Mouse (Mus musculus) urinary bladder, postnatal 25 days (tissue): ENCODE data around the gene Fignl1.
A peak's percentile ranks its signal among the peaks of the same experiment; 100 is the strongest.

Experiments
- DNase-seq: peaks from one replicate; pipeline ENCODE4 v3.0.0; 2022; ENCODE audit warnings: low spot score

Gene Fignl1

DNA sequence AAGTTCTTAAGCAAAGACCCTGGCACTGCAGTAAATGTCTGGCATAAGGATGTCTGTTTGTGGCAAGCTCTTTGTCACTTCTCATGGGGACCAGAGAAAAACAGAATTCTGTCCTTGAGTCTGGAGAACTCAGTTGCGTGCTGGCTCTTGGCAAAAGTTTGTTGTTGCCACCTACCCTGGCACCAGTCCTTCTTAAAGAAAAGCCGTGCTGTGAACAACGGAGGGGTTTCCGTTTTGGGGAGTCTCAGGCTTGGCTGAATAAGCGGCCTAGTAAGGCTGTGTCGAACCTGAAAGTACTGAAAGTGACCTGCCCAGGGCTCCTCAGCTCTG lies 24.0 kb upstream of the Fignl1 start:
- no peak for DNase-seq

DNA sequence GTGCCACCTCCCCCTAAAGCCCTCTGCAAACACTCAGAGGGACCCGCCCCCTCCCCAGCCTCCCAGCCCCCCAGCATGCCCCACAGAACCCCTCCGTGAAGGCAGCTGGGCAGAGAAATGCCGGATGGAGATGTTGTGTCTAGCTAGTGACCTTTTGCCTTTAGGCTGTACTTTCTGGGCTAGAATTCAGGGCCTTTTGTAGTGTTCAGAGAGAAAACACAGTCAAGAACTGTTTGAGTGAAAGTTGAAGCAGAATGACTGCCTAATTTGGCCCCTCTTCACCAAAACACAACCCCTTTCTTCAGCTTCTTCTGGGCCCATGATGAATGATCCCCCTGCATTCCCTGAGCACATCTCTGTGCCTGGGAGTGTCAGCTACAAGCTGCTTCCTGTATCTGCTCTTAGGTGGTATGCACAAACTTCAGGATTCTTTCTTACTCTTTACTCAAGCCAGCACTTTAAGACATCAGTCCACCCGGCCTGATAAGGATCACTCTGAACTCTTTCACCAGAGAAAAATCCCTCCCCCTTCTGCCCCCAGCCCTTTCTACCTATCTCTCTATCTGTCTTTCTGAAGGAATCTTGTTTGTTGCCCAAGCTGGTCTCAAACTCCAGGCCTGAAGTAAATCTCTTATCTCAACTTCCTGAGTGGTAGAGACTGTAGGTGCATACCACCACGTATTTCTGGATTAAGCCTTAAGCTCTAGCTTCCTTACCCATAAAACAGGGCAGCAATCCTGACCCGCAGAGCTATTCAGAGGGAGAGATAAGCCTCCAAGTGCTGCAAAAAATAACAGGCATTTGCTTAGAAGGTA lies 23.4 kb upstream of the Fignl1 start:
- no peak for DNase-seq

DNA sequence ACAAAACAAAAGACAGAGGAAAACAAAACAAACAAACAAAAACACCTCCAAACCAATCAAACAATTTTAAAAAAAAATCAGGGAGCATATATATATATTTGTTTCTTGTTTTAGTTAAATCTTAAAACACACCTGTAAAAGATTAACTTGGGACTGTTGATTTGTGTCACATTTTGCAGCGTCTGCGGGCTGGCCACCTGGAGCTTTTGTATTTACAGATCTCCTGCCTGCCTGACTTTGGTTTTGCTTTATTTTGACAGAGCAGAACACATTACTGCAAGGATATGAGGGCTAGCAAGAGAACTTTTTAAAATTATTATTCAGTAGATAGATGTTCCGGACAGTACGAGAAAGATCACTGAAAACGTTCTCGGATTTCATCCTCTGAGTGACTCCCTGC lies 22.8 kb upstream of the Fignl1 start:
- no peak for DNase-seq

DNA sequence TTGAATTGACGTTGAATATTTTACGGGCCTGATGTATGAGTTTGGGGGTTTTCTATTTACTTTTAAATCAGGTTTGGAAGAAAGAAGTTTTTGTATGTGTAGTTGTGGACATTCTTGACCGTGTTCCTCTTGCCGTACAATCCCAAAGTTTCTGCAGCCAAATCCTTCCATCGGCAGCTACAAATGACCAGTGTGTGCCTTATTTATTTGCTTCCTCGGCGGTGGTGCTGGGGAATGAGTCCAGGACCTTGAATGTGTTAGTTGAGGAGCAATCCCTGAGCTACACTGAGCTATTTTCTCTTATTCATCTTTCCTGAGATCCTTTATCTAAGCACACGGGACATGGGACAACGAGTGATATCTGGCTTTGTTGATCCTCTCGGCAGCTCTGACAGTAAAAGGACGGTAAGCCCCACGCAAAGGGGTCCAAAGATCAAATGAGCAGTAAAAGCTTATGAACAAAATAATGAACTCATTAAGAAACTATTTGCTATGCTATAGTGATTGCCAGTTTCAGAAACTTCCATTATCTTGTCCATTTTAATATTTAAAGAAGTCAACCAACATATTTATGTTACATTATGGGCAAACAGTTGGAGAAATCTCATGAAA lies 22.2 kb upstream of the Fignl1 start:
- no peak for DNase-seq

DNA sequence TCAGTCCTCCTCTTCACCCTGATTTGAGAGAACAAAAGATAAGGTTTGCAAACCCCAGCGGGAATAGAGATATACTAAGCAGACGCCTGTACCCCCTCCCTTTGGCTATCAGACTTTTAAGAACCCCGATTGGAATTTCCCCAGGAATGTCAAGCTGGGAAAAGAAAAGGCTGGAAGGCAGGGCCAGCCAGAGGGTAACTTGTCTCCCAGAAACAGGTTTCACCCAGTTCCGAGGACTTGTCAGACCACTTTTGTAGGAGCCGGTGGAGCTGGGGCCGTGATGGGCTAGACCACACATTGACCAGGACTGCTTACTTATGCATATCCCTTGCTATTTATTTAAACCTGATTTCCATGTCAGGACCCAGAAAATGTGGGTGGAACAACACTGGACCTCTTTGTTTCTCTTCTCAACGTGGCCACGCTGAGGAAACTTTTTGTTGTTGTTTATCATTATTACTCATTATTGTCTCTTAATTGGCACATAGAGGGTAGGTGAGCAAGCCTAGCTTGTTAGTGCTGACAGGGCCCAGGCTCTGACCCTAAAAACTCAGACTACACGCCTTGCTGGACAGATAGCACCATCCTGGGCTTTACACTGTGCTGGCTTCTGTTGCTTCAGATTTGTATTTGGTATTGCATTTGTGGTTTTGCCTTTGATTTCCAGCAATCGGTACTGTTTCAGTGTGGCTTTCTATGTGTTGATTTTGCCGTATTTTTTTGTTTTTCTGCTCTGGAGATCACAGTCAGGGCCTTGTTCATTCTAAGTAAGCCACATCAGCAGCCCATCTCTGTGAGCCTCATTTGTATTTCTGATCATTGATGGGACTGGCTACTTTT lies 20.6 kb upstream of the Fignl1 start:
- DNase-seq: no peak

DNA sequence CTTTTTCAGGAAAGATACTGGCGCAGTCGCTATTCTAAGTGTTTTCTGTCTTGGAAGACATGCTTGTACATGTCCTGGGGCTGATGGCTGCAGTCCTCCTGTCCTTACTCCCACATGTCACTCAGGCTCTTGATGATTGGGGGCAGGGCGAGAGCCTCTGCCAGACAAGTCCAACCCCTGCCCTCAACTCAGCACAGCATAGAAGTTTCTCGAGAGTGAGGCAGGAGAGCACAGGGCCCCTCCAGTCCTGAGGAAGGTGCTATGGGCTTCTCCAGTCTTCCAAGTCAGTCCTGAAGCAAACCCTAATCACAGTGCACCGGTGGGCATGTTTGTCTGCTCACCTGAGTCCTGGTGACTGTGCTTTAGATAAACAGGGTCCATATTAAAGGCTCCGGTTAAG lies 20.0 kb upstream of the Fignl1 start:
- DNase-seq: no peak

DNA sequence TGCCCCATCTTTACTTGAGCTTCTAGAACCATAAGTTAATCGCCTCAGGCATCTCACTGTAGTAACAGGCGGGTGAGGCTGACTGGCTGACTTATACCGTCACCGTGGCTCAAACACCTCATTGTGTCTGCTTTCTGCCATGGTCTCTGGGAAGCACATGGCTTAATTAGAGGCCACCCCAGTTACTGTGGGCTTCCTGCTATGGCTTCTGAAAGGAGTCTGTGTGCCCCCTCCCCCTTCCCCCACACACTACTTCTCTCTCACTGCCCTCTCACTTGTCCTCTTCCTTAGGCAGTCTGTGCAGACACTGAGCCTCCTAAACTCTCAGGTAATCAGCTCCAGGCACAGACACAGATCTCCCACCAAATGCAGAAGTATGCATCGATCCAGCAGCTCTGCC lies 19.5 kb upstream of the Fignl1 start:
- DNase-seq: no peak

DNA sequence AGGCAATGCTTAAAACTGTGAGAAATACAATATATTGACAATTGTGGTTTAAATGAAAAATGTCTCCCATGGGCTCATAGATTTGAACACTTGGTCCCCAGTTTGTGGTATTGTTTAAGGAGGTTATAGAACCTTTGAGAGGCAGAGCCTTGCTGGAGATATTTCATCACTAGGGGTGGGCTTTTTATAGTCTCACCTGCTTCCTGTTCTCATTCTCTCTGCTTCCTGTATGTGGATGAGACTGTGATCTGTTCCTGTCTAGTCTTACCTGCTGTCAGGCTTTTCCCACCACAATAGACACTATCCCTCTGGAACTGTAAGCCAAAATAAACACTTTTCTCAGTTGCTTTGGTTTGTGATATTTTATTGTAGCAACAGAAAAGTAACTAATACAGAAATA lies 17.7 kb upstream of the Fignl1 start:
- no peak for DNase-seq

DNA sequence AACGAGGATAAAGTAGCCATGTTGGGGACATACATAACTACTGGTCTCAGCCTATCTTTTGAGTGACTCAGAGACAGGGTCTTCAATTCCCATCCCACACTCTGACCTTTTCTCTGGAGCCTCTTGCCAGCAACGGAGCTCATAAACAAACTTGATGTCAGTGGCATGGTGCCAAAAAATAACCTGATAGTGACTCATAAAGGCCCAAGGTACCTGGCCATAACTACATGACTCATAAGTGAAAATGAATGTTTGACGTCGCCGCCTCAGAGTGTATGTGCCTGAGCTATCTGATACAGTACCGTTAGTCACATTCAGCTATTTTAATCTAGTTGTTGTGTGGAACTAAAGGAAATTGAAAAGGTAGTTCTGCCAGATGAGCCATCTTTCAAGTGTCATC lies 16.9 kb upstream of the Fignl1 start:
- no peak for DNase-seq

DNA sequence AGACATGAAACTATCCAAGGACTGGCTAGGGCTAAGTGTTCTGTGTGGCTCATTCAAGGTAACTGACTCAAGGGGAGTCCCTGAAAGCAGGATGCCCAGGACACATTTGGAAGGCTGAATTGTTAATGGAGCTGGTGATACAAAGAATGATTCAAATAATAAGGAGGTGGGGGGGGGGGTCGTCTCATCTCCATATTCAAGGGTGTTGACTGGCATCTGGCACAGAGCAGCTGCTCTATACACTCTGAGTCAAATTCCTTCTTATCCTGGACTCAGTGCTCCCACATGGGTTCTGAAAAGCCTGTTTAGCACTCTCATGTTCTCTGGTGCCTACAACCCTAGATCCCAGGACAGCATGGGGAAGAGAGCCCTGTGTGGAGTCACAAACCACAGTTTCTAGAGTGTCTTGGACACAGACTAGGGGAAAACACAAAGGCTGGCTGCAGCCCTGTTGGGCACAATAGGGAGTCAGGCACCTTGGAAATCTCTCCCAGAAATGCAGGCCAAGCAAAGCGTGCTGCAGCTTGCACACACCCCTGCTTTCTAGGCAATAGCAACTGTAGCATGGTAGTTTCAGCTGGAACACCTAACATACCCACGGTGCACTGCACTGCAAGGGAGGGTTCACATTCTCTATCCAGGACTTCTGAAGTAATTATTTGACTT lies 16.3 kb upstream of the Fignl1 start:
- no peak for DNase-seq

DNA sequence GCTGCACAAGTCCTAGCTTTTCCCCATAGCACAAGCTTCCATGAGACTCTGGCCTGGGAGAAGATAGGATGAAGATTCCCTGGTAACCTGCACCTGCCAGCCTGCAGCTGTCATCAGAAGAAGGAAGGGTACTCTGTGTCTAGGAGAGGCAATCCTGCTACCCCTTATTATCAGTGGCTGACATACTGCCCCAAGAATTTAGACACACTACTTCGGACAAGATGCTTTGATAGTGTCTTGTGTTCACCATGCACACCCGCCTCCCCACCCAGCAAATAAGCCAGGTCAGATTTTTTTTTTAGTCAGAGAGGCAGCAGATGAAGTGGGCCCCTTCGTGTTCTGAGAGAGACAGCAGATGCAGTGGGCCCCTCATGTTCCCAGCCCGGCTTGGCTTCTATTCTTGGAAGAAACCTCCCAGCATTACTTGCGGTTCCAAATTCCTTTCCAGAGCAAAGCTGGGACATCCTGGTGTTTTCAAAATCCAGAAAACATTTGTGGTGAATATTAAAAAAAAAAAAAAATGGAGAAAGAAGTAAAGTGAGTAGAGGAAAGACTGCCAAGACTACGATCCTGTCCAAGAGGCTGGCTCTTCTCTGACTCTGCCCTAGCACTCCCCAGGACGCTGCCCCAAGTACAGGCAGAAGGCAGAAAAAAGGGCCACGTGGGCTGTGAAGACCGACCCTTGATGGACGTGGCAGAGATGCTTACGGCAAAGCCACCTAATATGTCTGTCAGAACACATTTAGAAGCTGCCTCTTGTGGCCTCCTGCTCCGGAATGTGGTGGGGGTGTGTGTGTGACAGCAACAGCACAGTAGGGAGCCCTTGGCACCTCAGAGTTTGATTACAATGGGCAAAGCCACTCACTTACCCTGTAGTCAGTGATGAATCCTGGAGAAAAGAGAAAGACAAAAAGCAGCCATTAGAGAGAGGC lies 15.5 kb upstream of the Fignl1 start:
- no peak for DNase-seq

DNA sequence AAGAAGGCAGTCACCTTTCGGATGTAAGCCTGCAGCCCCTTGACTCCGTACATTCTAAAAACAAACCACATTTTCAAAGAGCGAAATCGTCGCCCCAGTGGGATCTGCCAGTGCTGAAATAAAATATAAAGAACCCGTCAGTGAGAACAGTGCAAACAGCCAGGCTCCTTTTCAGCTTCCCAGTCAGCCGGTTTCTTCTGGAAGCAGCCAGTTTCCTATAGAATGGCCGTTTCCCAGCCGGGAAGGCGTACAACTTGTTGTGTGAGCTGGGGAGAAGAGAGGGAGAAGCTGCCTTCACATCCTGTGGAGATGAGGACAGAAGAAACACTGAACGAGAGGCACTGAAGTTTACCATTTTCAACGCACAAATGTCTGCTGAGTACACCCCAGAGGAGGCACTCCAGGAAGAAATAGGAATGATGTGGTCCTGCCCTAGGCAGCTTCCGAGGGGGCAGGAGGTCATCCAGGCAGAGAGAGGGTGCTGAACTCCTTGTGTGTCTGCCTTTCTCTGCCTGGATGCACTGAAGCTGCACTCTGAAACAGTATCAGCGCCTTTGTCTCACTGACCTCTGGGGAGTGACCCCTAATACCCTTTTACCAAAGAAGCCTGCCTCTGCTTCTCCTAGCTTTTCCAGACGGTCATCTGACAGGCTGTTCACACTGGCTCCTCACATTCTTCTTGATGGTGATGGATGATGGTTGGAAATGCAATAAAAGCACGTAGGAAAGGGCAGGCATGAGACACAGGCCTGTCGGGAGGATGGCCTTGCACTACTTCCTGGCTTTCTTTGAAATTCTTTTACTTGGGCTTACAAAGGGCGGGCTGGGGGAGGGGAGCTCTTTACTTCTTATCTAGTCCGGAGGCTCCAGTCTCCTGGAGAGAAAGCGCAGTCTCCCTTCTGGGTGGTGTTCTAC lies 13.7 kb upstream of the Fignl1 start:
- DNase-seq: no peak

DNA sequence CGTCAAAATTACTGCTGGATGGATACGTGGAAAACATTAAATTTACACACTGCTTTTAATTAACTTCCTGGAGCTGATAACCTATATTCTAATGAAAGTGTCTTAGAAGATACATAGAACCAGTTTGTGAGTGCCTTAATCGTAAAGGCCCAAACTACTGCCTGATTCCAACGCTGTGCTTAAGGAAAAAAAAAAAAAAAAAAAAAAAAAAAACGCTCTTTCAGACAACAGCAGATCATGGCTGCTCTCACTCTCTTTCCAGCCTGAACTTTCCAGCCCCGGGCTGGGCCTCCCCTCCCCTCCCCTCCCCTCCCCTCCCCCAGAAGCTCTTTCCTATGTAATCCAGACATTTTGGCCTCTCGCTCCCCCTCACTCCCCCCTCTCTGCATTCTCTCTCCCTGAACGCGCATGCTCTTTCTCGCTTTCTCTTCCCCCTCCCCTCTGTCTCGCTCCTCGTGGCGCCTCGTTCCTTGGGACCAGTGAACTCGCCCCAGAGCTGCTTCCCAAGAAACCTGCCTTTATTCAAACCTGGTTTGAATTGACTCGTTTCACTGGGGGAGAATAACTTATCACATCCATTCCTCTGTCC lies 12.7 kb upstream of the Fignl1 start:
- no peak for DNase-seq

DNA sequence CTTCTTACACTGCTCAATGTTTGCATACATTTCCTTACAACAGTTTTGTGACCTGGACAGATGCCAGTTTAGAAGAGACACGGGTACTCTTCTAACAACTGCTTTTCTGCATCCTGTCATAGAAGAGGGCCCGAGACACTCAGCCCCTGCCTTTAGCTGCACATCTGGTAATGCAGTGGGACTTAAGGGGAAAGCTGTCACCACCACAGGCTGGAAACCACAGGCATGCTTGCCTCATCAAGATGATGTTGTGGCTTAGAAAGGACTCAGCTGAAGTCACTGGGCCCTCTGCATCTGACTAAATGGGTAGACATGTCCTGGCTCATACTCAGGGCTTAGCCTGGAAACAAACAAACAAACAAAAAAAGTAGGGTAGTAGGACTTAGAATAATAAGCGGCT lies 12.0 kb upstream of the Fignl1 start:
- DNase-seq: no peak

DNA sequence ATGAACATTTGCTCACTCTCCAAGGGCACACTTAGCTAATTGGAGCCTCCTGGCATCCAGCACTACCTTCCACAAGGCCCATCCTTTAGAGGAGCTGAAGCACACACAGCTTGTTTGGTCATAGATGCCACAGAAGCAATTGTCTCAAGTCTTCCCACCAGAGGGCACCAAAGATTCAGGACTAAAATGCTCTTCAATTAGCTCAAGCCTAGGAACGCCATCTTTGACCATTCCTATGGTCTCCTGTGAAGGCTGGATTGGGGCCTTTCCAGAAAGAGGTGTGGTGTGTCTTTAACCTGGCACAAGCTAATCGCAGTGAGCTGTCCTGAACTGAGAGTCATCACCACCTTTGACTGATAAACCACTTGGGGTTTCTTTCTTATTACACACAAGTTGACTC lies 11.5 kb upstream of the Fignl1 start:
- peak; percentile 64 for DNase-seq

DNA sequence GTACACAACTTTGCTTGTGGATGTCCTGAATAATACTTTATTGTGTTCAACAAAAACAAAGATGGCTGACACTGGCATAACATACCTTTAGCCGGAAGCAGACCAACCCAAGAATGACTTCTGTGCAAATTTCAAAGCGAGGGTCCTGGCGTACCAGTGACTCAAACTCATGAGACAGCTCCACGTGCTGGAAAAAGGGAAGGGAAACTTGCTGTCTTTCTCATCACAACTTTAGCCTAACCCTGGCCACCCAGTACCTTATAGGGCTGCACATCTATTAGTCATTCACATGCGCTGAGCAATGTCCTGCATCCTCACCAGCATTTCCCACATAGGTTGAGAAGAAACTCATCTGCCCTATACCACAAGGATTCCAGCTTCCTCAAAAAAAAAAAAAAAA lies 10.4 kb upstream of the Fignl1 start:
- DNase-seq: no peak

DNA sequence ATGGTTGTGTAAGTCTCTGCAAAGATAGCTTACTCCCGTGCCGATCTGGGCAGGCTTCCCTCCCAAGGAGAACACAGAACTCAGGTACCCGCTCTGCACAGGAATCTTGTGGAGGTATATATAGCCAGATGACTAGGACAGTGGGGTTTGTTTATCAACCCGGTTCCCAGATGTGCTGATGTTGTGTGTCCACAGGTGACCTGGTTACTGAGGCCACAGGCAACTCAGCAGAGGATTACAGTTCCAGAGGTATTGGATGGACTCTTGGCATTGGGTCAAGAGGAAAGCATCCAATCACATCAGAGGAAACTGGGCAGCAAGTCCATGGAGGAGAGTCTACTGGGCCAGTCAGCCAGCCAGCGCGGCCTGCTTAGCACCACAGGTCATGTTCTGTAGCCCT lies 10.0 kb upstream of the Fignl1 start:
- DNase-seq: no peak

DNA sequence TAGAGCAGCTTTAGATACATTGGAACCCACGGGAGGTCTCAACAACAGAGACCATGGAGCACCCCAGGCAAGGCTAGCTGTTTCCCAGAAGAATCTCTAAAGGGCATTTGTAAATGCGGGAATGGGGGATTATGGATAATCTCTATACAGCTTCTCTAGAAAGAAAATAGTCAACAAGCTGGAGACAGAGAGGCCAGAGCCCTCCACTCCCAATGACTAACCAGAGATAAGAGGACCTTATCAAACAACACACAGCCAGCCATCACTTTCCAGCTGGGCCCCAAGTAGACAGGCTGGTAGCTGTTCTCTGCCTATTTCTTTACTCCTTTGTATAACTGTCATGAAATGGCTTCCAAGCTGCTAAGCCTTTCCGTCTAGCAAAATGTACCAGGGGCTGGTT lies 7.0 kb upstream of the Fignl1 start:
- DNase-seq: no peak

DNA sequence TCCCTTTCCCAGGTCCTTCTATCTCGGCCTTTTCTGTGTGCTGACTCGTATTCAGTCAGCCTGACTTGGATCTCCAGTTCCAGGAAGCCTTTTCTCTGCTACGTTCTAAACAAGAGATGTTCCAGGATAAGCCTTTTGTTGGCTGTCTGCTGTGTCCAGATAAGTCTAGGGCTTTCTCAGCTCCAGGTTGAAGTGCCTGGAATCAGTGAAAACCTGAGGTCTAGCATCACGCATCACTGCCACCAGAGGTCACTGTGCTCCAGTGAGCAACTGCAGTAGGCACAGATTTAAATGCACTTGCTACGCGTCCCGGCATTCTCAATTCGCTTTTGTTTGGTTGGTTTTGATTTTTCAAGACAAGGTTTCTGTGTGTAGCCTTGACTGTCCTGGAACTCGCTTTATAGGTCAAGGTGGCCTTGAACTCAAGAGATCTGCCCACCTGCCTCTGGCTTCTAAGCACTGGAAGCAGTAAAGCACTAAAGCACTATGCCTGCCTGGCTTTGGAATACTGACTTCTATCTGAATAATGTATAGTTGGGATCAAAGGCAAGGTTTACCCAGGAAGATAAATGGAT lies 3.2 kb upstream of the Fignl1 start:
- peak; percentile 70 for DNase-seq
